Mouse (Mus musculus) ovary, postnatal 10 days (tissue): ENCODE data around the gene Gja5.
"Not testable (repeated sequence)": the region's sequence is repeated elsewhere in the genome, so short reads cannot be mapped to it uniquely, and the experiment has no call there.

Source experiments
- DNase-seq: peaks from one replicate; pipeline ENCODE4 v3.0.0; 2022; ENCODE audit warnings: low spot score

Gja5 gene

GRCm38 (mm10) chr3:97103946-97104345, 199.5 kb downstream of the Gja5 start:
- DNase-seq: not testable (repeated sequence)

GRCm38 (mm10) chr3:97104696-97105430, 200.4 kb downstream of the Gja5 start:
- DNase-seq: no peak

GRCm38 (mm10) chr3:97117511-97117910, 213.0 kb downstream of the Gja5 start:
- no peak for DNase-seq

- DNase-seq: no peak
Measured at GRCm38 (mm10) chr3:97118313-97118712, 213.8 kb downstream of the Gja5 start.

GRCm38 (mm10) chr3:97124193-97124592, 219.7 kb downstream of the Gja5 start:
- no peak for DNase-seq
